Mouse (Mus musculus) mouse trophoblast stem cell (cell line): ENCODE results near the gene Sh2b1.

Experiments used
- in situ Hi-C, 2 experiments: fragments of 300-500 bp; cut with MseI, MboI; formaldehyde crosslinking; loops; 2 replicates in 1 of 2; 3 replicates in 1 of 2; pipeline ENCODE4 v1.15.1; 2025

The Sh2b1 gene

GRCm38 (mm10) chr7:126474486-126474955 is 703 bp downstream of the Sh2b1 start:
- in situ Hi-C loops: no loop called here

- in situ Hi-C loops: no loop called here
Measured at GRCm38 (mm10) chr7:126473470-126474086, 1.6 kb downstream of the Sh2b1 start.

GRCm38 (mm10) chr7:126472713-126473112 is 2.5 kb downstream of the Sh2b1 start:
- in situ Hi-C loops: no loop called here

GRCm38 (mm10) chr7:126472306-126472705 is 2.9 kb downstream of the Sh2b1 start:
- in situ Hi-C loops: no loop called here

- in situ Hi-C loops: no loop called here
Measured at GRCm38 (mm10) chr7:126471853-126472252, 3.4 kb downstream of the Sh2b1 start.

- in situ Hi-C loops: no loop called here
Measured at GRCm38 (mm10) chr7:126471361-126471760, 3.9 kb downstream of the Sh2b1 start.

- in situ Hi-C loops: no loop called here
Measured at GRCm38 (mm10) chr7:126470077-126470476, 5.1 kb downstream of the Sh2b1 start.

- in situ Hi-C loops: no loop called here
Measured at GRCm38 (mm10) chr7:126467834-126468627, 7.2 kb downstream of the Sh2b1 start.

- in situ Hi-C loops: no loop called here
Measured at GRCm38 (mm10) chr7:126467271-126467670, 8.0 kb downstream of the Sh2b1 start.

GRCm38 (mm10) chr7:126466707-126467106 is 8.5 kb downstream of the Sh2b1 start:
- in situ Hi-C loops: no loop called here

GRCm38 (mm10) chr7:126466116-126466515 is 9.1 kb downstream of the Sh2b1 start:
- in situ Hi-C loops: no loop called here

GRCm38 (mm10) chr7:126465246-126466030 is 9.8 kb downstream of the Sh2b1 start:
- in situ Hi-C loops: no loop called here

- in situ Hi-C loops: no loop called here
Measured at GRCm38 (mm10) chr7:126464836-126465235, 10.4 kb downstream of the Sh2b1 start.

GRCm38 (mm10) chr7:126464121-126464520 is 11.1 kb downstream of the Sh2b1 start:
- in situ Hi-C loops: no loop called here

GRCm38 (mm10) chr7:126463547-126463946 is 11.7 kb downstream of the Sh2b1 start:
- in situ Hi-C loops: no loop called here

- in situ Hi-C loops: no loop called here
Measured at GRCm38 (mm10) chr7:126463004-126463403, 12.2 kb downstream of the Sh2b1 start, which contains the start of gene Atp2a1. Gene Atp2a1 (minus strand): TSS chr7:126463108.

- in situ Hi-C loops: no loop called here
Measured at GRCm38 (mm10) chr7:126461626-126462025, 13.6 kb downstream of the Sh2b1 start.

- in situ Hi-C loops: no loop called here
Measured at GRCm38 (mm10) chr7:126460623-126461399, 14.4 kb downstream of the Sh2b1 start.

- in situ Hi-C loops: no loop called here
Measured at GRCm38 (mm10) chr7:126458844-126459618, 16.2 kb downstream of the Sh2b1 start.

GRCm38 (mm10) chr7:126458225-126458624 is 17.0 kb downstream of the Sh2b1 start:
- in situ Hi-C loops: no loop called here
